Mouse (Mus musculus): ENCODE results near the gene Pa2g4. TPM values are rescaled to one million over a fixed set of nuclear protein-coding genes. Genes with fewer than 3 reads are reported as not detected.
A peak's percentile ranks its signal among the peaks of the same experiment; 100 is the strongest.
"Not testable (repeated sequence)": the region's sequence is repeated elsewhere in the genome, so short reads cannot be mapped to it uniquely, and the experiment has no call there.

Pa2g4 gene
- polyA plus RNA-seq (2015; fragmentation: Nextera tagmentation; extraction: Ambion mirVana) = 146 and 149 TPM in 2 replicates

DNA sequence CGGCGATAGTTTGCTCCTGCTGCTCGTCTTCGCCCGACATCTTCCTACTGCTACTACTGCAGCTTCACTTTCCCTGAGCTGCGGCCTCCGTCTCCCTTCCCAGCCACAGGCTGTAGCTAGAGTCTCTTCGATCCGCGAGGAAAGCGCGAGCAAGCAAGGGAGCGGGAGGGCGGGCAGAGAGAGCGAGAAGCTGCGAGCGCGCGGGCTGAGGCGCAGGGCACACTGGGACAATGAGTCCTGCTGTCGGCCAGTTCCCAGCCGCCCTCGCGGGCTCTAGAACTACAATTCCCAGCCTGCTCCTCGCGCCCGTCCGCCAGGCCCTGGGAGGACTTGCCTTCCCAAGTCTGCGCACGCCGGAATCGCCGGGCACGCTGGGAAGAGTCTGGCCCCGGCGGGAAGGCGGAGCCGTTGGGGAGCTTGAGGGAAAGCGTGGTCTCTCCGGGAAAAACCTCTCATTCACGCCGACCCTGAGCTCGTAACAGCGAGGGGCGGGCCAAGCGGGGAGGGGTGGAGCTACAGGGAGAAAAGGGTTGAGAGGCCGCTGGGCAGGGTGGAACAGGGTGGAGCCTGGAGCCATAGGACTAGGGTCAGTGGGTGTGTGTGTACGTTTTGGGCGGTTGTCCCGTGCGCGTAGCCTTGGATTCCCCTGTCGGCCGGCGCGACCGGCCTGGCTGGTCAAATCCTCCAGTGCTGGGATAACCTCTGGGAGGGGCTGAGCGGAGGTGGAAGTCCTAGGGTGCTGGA, at the start of gene Pa2g4:
TSS of gene Pa2g4 (minus strand) at position 200 of the 744 bp plus-strand sequence.
- ATAC-seq (replicated peaks) = peak; percentile 100
- H3K27me3 ChIP-seq = no peaks in the 10 kb centered on the region
- H3K9ac ChIP-seq (replicated peaks) = peak within 1 kb of the TSS; percentile 92
- H3K27ac ChIP-seq (replicated peaks) = peak within 1 kb of the TSS; percentile 95
- H3K9me3 ChIP-seq = no peaks in the 10 kb centered on the region
- peaks cover 18% of the 10 kb centered on the region for H3K4me1 ChIP-seq
- WGBS = under 1% methylated on average over 58 of the region's 58 CpGs
- peaks cover 26% of the 10 kb centered on the region for H3K36me3 ChIP-seq
- H3K4me3 ChIP-seq = peak within 1 kb of the TSS; percentile 90
- H3K4me2 ChIP-seq (replicated peaks) = peak within 1 kb of the TSS; percentile 95

DNA sequence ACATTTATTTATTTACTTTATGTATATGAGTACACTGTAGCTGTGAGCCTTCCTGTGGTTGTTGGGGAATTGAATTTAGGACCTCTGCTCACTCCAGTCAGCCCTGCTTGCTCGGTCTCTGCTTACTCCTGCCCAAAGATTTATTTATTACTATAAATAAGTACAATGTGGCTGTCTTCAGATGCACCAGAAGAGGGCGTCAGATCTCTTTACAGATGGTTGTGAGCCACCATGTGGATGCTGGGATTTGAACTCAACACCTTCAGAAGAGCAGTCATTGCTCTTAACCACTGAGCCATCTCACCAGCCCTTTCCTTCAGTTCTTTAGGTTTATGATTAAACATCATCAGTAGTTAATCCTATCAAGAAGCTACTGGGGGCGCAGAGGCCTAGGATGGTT, 49.1 kb upstream of the Pa2g4 start:
- Histone ChIP-seq H3K27ac (replicated peaks) (no peak overlapping the region), H3K36me3 (no peaks in the 10 kb centered on the region), H3K4me1 (no peaks in the 10 kb centered on the region), H3K9me3 (no peaks in the 10 kb centered on the region), H3K4me3 (no peak overlapping the region), H3K27me3 (peaks cover 2% of the 10 kb centered on the region; the same call in 1 of the 2 replicates), H3K4me2 (replicated peaks) (no peak overlapping the region), H3K9ac (replicated peaks) (no peak overlapping the region)
- WGBS = 57% methylated on average over 3 of the region's 3 CpGs
- no peak for ATAC-seq (replicated peaks)

DNA sequence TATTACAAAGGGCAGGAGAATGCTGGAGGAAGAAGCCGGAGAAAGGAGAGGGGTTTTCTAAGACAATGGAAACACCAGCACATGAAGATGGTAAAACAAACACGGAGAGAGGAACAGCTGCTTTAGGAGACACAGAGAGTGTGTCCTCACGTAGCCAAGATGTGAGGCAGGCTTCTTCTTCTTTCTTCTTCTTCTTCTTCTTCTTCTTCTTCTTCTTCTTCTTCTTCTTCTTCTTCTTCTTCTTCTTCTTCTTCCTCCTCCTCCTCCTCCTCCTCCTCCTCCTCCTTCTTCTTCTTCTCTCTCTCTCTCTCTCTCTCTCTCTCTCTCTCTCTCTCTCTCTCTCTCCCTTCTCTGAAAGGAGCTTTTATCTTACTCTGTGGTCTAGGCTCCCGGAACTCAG, 48.0 kb upstream of the Pa2g4 start:
- H3K4me3 ChIP-seq; H3K27me3 ChIP-seq; ATAC-seq (replicated peaks); H3K27ac ChIP-seq (replicated peaks); H3K9ac ChIP-seq (replicated peaks); H3K4me1 ChIP-seq; H3K4me2 ChIP-seq (replicated peaks); H3K9me3 ChIP-seq; H3K36me3 ChIP-seq: not testable (repeated sequence)
- 65% methylated on average over 4 of the region's 4 CpGs for WGBS

DNA sequence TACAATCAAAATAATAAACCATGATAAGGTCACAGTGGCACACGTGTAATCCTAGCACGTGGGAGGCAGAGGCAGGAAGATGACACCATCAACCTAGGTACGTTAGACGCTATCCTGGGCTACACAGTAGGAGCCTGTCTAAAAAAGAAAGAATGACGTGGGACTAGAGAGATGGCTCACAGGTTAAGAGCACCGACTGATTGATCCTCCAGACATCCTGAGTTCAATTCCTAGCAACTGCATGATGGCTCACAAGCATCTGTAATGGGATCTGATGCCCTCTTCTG, 47.3 kb upstream of the Pa2g4 start:
- ATAC-seq (replicated peaks) = no peak
- Histone ChIP-seq H3K9ac (replicated peaks) (no peak overlapping the region), H3K36me3 (no peaks in the 10 kb centered on the region), H3K4me3 (no peak overlapping the region), H3K27me3 (peaks cover 2% of the 10 kb centered on the region; the same call in 1 of the 2 replicates), H3K4me1 (no peaks in the 10 kb centered on the region), H3K4me2 (replicated peaks) (no peak overlapping the region), H3K27ac (replicated peaks) (no peak overlapping the region), H3K9me3 (no peaks in the 10 kb centered on the region)
- WGBS = 46% methylated on average over 6 of the region's 6 CpGs

DNA sequence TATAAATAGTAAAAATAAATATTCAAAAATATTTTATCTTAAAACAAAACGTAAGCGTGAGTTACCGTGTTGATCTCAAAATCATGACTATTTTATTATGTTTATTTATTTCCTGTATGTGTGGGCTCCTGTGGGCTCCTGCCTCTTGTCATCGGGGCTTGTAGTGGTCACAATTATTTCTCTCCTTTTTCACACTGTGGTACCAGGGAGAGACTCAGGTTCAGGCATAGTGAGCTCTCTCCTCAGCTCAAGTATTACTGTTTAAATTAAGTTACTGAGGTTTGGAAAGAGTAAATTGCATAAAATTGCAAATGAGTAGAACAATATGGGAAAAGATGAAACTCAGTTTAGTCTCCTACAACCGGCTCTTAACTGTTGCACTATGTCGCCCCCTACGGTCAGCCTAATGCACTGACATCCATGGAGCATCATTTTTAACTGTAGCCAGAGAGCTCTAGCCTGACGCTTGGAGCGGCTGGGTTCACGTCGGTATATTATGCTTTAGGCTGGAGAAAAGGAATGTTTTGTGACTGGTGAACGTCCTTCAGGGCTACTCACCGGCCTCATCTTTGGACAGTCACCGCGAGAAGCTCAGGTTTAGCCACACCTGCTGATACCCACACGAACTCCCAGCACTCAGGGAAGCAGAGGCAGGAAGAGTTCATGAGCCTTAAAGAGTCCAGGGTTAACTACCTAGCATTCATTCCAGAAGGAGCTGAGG, 46.8 kb upstream of the Pa2g4 start:
- H3K36me3 ChIP-seq = no peaks in the 10 kb centered on the region
- no peak overlapping the region; the same call in 1 of the 2 replicates for H3K9ac ChIP-seq (replicated peaks)
- peak; percentile 71; the same call in 1 of the 2 replicates for ATAC-seq (replicated peaks)
- H3K27me3 ChIP-seq = peaks cover 2% of the 10 kb centered on the region; the same call in 1 of the 2 replicates
- H3K9me3 ChIP-seq = no peaks in the 10 kb centered on the region
- H3K4me3 ChIP-seq = no peak overlapping the region
- 16% methylated on average over 16 of the region's 16 CpGs for WGBS
- H3K4me2 ChIP-seq (replicated peaks) = 0 out of 2 replicates have a peak overlapping the region, but pooled peaks have one; percentile 14
- H3K4me1 ChIP-seq = no peaks in the 10 kb centered on the region
- no peak overlapping the region for H3K27ac ChIP-seq (replicated peaks)

DNA sequence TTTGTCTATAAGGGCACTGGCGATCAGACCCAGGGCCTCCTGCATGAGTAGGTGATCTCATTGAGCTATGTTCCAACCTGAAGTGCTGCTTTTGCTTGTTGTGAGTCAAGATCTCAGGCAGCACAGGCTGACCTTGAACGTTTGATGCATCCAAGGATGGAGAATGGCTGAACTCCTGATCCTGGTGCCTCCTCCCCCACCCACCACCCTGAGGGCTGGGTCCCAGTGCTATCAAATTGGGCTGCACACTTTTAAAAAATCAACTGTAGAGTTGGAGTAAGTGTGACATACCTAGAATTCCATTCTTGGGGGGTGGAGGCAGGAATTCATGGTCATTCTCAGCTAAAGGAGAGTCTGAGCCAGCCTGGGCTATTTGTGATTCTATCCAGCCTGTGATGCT, 40.7 kb upstream of the Pa2g4 start:
- H3K27me3 ChIP-seq = no peaks in the 10 kb centered on the region
- 38% methylated on average over 2 of the region's 2 CpGs for WGBS
- no peak for ATAC-seq (replicated peaks)

DNA sequence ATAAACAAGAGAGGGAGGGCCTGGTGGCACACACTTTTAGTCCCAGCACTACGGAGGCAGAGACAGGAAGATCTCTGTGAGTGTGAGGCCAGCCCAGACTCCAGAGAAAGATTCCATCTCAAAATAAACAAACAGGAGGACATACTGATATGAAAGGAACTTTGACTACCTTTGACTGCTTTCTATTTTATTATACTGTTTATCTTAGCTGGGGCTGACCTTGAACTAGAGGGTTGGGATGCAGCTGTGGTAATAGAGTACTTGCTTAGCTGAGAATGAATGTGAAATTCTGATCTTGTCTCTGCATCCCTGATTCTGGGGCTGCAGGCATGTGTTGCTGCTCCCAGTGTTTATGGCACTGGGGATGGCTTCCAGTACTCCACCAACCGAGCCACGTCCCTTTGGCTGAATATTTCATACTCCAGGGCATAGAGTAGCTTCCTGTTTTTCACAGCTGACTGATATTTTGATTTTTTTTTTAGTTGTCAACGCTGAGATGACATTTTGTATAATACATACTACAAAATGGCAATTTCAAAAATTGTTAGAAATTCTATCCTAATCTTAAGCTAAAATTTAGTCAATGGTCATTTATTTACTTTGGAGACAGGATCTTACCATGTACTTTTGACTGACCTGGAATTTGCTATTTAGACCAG, 36.8 kb upstream of the Pa2g4 start:
- H3K9me3 ChIP-seq = no peaks in the 10 kb centered on the region
- H3K4me2 ChIP-seq (replicated peaks) = no peak overlapping the region
- H3K27ac ChIP-seq (replicated peaks) = no peak overlapping the region
- H3K4me1 ChIP-seq = no peaks in the 10 kb centered on the region
- no peak overlapping the region for H3K4me3 ChIP-seq
- no peak for ATAC-seq (replicated peaks)
- no peak overlapping the region for H3K9ac ChIP-seq (replicated peaks)
- H3K36me3 ChIP-seq = no peaks in the 10 kb centered on the region
- no peaks in the 10 kb centered on the region for H3K27me3 ChIP-seq
- 93% methylated on average over 4 of the region's 4 CpGs for WGBS

More for the DNA sequence above, 40.7 kb upstream of the Pa2g4 start:
- no peak overlapping the region for H3K4me3 ChIP-seq
- H3K9ac ChIP-seq (replicated peaks) = no peak overlapping the region
- H3K4me1 ChIP-seq = no peaks in the 10 kb centered on the region
- no peak overlapping the region for H3K4me2 ChIP-seq (replicated peaks)
- no peak overlapping the region for H3K27ac ChIP-seq (replicated peaks)
- no peaks in the 10 kb centered on the region for H3K36me3 ChIP-seq
- H3K9me3 ChIP-seq = no peaks in the 10 kb centered on the region

DNA sequence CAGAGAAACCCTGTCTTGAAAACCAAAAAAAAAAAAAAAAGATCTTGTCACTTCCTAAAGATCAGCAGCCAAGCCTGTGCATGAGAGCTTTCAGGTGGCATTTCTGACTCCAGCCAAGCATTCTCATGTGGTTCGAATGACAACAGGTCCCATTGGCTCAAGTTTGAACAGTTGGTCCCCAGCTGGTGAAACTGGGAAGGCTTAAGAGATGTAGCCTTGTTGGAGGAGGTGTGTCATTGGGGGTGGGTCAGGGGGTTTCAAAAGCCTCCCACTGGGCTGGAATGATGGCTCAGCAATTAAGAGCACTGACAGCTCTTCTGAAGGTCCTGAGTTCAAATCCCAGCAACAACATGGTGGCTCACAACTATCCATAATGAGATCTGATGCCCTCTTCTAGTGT, 35.7 kb upstream of the Pa2g4 start:
- Histone ChIP-seq H3K36me3 (no peaks in the 10 kb centered on the region), H3K9ac (replicated peaks) (no peak overlapping the region), H3K27me3 (no peaks in the 10 kb centered on the region), H3K27ac (replicated peaks) (no peak overlapping the region), H3K4me3 (no peak overlapping the region), H3K9me3 (no peaks in the 10 kb centered on the region), H3K4me2 (replicated peaks) (no peak overlapping the region), H3K4me1 (no peaks in the 10 kb centered on the region)
- ATAC-seq (replicated peaks) = no peak
- 82% methylated on average over 1 of the region's 1 CpGs for WGBS

DNA sequence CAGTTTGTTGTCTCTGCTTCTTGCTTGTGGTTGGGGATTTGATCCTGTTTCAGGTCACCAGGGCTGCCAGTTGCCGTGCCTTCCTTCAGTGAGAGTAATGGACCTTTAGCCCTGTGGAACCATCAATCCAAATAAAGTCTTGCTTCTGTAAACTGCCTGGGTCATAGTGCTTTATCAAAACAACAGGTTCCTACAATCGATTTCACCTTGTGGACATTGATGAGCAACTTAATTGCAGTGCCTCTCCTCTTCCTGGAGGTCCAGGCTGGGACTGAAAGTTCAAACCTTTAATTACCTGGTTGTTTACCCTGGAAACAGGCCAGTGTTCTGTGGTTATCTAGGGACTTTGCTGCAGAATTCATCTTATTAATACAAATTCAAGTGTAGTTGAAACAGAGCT, 32.7 kb upstream of the Pa2g4 start:
- no peaks in the 10 kb centered on the region for H3K27me3 ChIP-seq
- no peaks in the 10 kb centered on the region for H3K36me3 ChIP-seq
- no peak overlapping the region for H3K27ac ChIP-seq (replicated peaks)
- ATAC-seq (replicated peaks) = no peak
- H3K4me2 ChIP-seq (replicated peaks) = no peak overlapping the region
- H3K4me1 ChIP-seq = no peaks in the 10 kb centered on the region
- H3K9me3 ChIP-seq = no peaks in the 10 kb centered on the region
- H3K9ac ChIP-seq (replicated peaks) = no peak overlapping the region
- H3K4me3 ChIP-seq = no peak overlapping the region
- whole genome bisulfite sequencing = 80% methylated on average over 2 of the region's 2 CpGs

DNA sequence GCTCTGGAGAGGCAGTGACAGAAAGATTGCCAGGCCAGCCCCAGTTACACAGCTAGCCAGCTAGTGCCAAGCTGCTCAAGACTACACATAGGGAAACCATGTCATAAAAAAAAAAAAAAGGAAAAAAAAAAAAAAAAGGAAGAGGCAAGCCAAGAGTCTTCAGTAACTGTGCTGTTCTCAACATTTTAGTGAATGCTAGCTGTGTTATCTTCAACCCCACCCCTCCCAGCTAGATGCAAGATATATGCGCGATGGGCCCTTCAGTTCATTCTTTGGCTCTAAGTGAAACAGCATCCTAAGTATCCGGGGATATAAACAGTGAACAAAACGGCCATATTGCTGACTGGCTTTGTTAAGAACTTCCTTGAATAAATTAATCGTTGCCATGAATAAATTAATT, 27.0 kb upstream of the Pa2g4 start:
- no peak for ATAC-seq (replicated peaks)
- Histone ChIP-seq H3K9me3 (no peaks in the 10 kb centered on the region), H3K27ac (replicated peaks) (no peak overlapping the region), H3K4me1 (peaks cover 14% of the 10 kb centered on the region), H3K27me3 (peaks cover 19% of the 10 kb centered on the region), H3K4me2 (replicated peaks) (no peak overlapping the region), H3K9ac (replicated peaks) (no peak overlapping the region), H3K36me3 (no peaks in the 10 kb centered on the region), H3K4me3 (no peak overlapping the region)
- 42% methylated on average over 5 of the region's 5 CpGs for WGBS

DNA sequence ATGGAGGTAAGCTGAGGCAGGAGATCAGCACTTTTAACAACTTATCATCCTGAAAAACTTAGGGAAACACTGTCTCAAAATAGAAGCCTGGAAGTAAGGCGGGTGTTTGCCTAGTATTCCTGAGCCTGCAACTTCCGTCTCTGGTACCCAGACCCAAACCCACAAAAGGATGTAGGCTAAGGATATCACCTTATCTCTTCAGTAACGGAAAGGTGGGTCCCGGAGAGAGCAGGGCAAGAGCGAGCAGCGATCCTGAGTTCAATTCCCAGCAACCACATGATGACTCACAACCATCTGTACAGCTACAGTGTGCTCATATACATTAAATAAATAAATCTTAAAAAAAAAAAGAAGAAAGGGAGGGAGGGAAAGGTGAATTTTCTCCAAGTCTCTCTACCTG, 25.6 kb upstream of the Pa2g4 start:
- H3K4me1 ChIP-seq = peaks cover 14% of the 10 kb centered on the region
- ATAC-seq (replicated peaks) = no peak
- 93% methylated on average over 6 of the region's 6 CpGs for WGBS

DNA sequence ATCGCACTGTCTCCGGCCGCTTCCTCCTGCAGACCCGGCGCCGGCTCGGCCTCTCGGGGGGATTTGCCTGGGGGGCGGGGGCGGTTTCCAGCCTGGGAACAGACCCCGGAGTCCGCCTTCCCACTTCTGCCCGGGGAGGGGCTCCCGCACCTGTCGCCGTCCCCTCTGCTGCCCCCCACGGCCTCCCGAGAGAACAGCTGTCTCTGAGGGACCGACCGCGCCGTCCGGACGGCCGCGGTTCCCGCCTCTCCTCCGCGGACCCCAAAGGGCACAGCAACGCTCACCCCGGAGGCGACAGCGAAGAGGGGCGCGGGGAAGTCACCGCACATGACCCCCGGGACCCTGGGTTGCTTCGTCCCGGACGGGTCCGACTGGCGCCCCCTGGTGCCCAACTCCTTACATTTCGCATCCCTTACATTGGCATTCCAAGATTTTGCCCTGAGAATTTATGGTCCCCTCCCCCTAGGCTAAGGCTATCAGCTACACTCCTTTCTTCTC, 24.5 kb upstream of the Pa2g4 start:
- peaks cover 14% of the 10 kb centered on the region for H3K4me1 ChIP-seq
- no peaks in the 10 kb centered on the region for H3K9me3 ChIP-seq
- peaks cover 26% of the 10 kb centered on the region for H3K27me3 ChIP-seq
- H3K4me2 ChIP-seq (replicated peaks) = peak overlapping the region; percentile 95
- H3K36me3 ChIP-seq = no peaks in the 10 kb centered on the region
- peak; percentile 59 for ATAC-seq (replicated peaks)
- peak overlapping the region; percentile 44 for H3K9ac ChIP-seq (replicated peaks)
- 0% methylated on average over 41 of the region's 43 CpGs for WGBS
- no peak overlapping the region for H3K27ac ChIP-seq (replicated peaks)
- peak overlapping the region; percentile 65 for H3K4me3 ChIP-seq

More for the DNA sequence above, 25.6 kb upstream of the Pa2g4 start:
- Histone ChIP-seq H3K36me3 (no peaks in the 10 kb centered on the region), H3K9me3 (no peaks in the 10 kb centered on the region), H3K27me3 (peaks cover 26% of the 10 kb centered on the region), H3K27ac (replicated peaks) (no peak overlapping the region), H3K4me3 (no peak overlapping the region), H3K4me2 (replicated peaks) (no peak overlapping the region), H3K9ac (replicated peaks) (no peak overlapping the region)
